8 mouse cellular contexts compared by ENCODE assay signal in the genomic region with DNA sequence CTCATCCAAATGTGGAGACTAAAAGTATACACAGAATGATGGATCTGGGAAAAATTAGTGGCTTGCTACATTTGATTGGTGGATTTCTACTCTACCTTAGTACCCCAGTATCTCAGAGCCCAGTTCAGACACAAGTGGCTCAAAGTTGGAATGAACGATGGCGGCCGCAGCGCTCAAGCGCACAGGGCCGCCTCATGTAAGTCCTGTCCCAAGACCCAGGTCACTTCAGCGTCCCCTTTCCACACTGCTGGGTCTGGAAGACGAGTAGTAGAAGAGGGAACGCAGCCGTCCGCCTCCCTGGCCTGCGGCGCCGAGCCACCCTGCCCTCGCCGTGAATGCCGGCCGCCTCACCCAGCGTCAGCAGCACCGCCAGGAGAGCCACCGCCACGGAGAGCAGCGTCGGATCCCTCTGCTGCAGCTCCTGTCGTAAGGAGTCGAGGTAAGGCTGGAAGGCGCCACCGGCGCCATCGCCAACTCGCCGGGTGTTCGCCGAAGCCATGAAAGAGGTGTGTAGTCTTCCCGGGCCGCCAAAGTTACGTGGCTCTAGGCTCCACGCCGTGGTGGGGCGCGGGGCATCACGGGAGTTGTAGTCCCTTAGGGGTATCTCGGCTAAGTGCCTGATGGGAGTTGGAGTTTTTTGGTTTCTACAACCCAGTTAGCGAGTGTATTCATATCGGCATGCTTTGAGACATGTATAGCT. TPM values are rescaled to one million over a fixed set of nuclear protein-coding genes. Genes with fewer than 3 reads are reported as not detected.
DNase-seq lines count a peak whose midpoint lies in the region; ATAC-seq lines count a peak whose summit lies in the region.

A gene (minus strand): TSS at position 577 of the 700 bp plus-strand sequence.

- peak within 1 kb of the TSS; percentile 81 for H3K27ac ChIP-seq in lung, embryonic 16.5 days (ENCODE audit: low read length)

- H3K27me3 ChIP-seq in lung, embryonic 16.5 days (ENCODE audit: control insufficient read depth, insufficient read depth, low read depth, low read length) = no peaks in the 10 kb centered on the region

- no peaks in the 10 kb centered on the region; the same call in 1 of the 2 replicates for H3K4me1 ChIP-seq in lung, embryonic 16.5 days (replicated peaks; ENCODE audit: control insufficient read depth, insufficient read depth, low read length)

- peak within 1 kb of the TSS; percentile 70 for H3K4me2 ChIP-seq in lung, embryonic 16.5 days (ENCODE audit: low read depth, low read length)

- peak; percentile 80 for DNase-seq in MEL-GATA-1-ER (ENCODE audit: extremely low read depth, low read depth)
- DNase-seq in cerebellum, adult 8-10 months = peak; percentile 90
- DNase-seq in forelimb bud, embryonic 11.5 days (ENCODE audit: low read depth, low spot score) = peak; percentile 84
- DNase-seq in layer of hippocampus, adult 9-10 months (ENCODE audit: low spot score) = peak; percentile 79
- peak; percentile 81 for DNase-seq in ovary, postnatal 10 days (ENCODE audit: low spot score)
- DNase-seq in thymus, postnatal 10 days (ENCODE audit: low spot score in 2 of 2) = peak; percentile 86 to 91

- H3K9ac ChIP-seq in lung, embryonic 16.5 days (ENCODE audit: low read length) = peak within 1 kb of the TSS; percentile 94

- H3K9me3 ChIP-seq in lung, embryonic 16.5 days (ENCODE audit: control insufficient read depth, low read length) = no peaks in the 10 kb centered on the region

- ATAC-seq in hematopoietic stem cell, adult 5-6 weeks (replicated peaks in 1 of 2; ENCODE audit: insufficient read depth in 1 of 2, low FRiP score in 2 of 2, low TSS enrichment in 1 of 2, low read depth in 1 of 2, poor library complexity in 2 of 2, severe bottlenecking in 2 of 2) = peak; percentile 98 to 99
- ATAC-seq in lung, embryonic 16.5 days (ENCODE audit: low read depth) = peak; percentile 99

- WGBS in lung, embryonic 16.5 days = under 1% methylated on average over 45 of the region's 45 CpGs

- H3K4me3 ChIP-seq in lung, embryonic 16.5 days (ENCODE audit: low read length) = peak within 1 kb of the TSS; percentile 91

- H3K36me3 ChIP-seq in lung, embryonic 16.5 days (ENCODE audit: control insufficient read depth, insufficient read depth, low read length) = peaks cover 20% of the 10 kb centered on the region

RNA-seq across cellular contexts. Expression of the gene that starts here (rescaled TPM):
- total RNA-seq in hematopoietic stem cell, adult 5-6 weeks (2017) = 19.1 and 21.7 TPM in 2 replicates
- 59.1 and 60.9 TPM in 2 replicates for polyA plus RNA-seq in lung, embryonic 16.5 days (2015; fragmentation: Nextera tagmentation; extraction: Ambion mirVana)

Comparison
In these comparisons a context has a peak if more than half of its experiments do, and no peak if none do; other contexts are left out.
1. Peak in every context shown above with its lines: DNase-seq, ATAC-seq, H3K4me3 ChIP-seq and H3K27ac ChIP-seq.